Comparison of ENCODE assay signal across 1 mouse cellular context in the genomic region with DNA sequence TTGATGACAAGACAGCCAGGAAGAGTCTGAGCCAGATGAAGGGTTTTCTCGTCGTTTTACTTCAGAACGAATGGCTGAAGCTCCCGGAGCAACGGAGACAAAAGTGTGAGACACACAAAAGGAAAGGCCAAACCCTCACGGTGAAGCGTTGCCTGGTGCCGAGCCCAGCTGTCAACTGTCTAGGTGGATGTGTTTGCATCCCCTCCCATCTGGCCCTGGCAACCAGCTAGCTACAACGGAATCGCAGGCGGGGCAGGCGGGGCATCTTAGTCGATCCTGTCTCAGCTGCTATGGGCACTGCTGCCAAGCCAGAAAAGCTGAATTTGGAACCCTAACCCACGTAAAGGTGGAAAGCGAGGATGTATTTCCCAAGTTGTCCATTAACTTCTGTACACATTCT.
TF ChIP-seq lines count a peak whose summit lies in the region.

No protein-coding gene starts in this region.

TF ChIP-seq in ES-E14, 5 proteins besides CTCF, POLR2A, EP300 and RAD21:
- TF ChIP-seq MAFK (IDR thresholded peaks at IDR 0.05; ENCODE audit: insufficient read depth, low read depth, low read length) (no peak), ZNF384 (IDR thresholded peaks at IDR 0.05; ENCODE audit: low read depth, low read length) (no peak), ZC3H11A (IDR thresholded peaks at IDR 0.05; ENCODE audit: borderline replicate concordance, low read depth, low read length) (no peak), CHD2 (IDR thresholded peaks at IDR 0.05; ENCODE audit: low read depth, low read length) (no peak), HCFC1 (IDR thresholded peaks at IDR 0.05; ENCODE audit: borderline replicate concordance, insufficient read depth, low read length) (no peak)
